Mouse (Mus musculus) R1 (cell line): ENCODE data around the gene S100a10.
"Not testable (repeated sequence)": the region's sequence is repeated elsewhere in the genome, so short reads cannot be mapped to it uniquely, and the experiment has no call there.

Experiments used
- DNase-seq: peaks from one replicate; pipeline ENCODE4 v3.0.0-alpha.2; 2018; ENCODE audit warnings: low read depth, low spot score

S100a10 gene

DNA sequence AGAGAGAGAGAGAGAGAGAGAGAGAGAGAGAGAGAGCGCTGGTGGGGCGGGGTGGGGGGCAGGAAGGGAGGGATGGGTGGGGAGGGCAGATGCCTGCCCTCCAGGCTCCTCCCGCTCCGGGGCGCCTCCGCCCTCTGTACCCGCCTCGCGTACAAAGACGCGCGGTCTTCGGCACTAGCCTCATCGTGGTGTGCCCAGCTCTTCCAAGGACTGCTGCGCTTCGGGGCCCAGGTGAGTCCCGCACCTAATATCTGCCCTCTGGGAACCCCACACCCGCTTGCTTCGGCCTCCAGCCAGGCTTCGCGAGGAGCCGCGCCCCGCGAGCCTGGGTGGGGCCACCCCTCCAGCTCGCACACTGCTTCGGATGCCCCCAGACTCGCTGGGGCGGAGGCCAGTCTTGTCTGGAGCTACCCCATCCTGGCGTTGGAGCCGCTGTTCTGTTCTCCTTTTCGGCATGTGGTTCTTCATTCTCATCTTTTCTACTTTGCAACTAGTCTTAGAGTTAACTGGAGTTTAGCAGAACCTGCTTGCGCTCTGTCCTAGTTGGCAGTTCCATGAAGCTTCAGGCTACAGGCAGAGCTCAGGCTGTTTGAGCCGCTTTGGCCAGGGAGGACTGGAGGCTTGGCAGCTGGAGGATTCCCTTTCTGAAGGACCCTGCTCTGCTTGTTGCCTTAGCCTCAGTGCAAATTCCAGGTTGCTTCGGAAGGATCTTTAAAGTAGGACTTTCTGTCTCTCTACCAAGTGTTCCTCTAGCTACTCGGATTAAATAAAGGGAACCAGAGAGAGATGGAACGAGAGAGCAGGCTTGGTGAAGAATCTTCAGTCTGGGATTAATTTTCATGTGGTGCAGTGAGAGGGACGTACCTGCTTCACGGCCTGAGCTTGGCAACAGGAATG, at the start of gene S100a10:
S100a10 (plus strand) TSS at position 100 of the 897 bp plus-strand sequence.
- peak; percentile 57 for DNase-seq

DNA sequence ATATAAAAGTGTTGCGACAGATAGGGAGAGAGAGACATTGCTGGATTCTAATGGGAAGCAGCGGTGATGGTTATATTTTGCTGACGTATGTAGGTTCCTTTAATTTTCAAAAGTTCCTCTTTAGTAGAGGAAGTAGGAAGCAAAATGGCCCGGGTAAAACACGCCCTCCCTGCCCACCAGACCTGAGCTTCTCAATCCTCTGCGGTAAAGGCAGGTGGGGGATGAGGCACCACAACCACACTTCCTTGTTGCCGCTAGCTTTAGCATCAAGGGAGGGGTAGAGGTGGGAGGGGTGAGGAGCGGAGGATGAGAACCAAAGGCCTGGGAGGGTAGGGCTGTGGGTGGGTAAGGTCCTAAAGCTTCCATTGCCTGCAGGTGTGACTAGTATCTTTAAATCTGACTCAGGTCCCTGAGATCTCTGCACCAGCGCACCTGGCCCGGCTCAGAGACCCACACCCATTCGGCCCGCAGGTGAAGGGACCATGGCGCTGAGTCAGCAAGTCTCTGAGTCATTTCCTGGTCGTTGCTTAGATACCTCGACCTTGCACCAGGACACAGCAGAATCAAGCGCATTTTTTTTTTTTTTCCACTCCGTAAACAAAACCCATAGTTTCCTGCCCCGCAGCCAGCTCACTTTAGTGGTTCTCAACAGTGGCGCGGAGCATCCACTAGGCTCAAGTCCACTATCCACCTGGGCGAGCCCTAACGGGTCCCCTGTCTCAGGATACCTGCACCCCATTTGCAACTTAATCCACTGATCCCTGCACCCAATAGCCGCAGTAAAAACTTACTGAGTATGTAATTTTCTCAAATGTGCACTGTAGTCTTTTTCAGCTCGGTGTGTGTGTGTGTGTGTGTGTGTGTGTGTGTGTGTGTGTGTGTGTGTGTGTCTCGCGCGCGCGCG, 48.7 kb upstream of the S100a10 start:
- DNase-seq: peak; percentile 74

DNA sequence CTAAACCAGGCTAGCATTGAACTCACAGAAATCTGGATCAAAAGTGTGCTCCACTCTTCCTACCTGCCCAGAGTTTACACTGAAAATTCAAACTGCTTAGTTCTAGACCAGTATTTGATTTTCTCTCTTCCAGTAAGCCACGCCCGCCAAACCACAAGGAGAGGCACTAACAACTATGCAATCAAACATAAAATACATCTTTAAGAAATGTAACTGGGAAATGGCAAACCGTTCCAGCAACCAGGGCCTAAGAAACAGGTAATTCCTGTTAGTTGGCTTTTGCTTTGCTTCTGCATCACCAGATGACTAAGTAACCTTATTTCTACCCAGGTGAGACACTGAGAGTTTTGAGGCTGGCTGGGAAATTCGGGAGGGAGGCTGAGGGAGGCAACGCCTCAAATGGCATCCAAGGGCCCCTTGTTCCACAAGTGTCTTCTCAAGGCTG, 48.0 kb upstream of the S100a10 start:
- no peak for DNase-seq

DNA sequence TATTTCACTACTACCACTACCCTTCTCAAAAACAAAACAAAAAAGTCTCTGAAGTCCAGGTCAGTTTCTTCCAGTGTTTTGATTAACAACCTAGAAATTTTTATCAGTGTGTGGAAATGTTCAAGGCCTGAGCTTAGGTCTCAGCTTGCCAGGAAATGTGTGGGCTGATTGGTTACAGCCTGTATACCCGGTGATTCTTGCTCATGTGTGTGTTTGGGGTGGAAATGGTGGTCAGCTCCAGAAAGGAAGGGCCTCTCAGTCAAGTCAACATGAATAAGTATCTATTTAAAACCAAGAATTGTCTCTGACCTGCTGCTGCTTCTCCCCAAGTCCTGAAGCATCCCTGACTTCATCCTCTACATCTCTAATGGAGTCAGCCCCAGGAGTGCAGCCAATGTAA, 45.6 kb upstream of the S100a10 start:
- no peak for DNase-seq

DNA sequence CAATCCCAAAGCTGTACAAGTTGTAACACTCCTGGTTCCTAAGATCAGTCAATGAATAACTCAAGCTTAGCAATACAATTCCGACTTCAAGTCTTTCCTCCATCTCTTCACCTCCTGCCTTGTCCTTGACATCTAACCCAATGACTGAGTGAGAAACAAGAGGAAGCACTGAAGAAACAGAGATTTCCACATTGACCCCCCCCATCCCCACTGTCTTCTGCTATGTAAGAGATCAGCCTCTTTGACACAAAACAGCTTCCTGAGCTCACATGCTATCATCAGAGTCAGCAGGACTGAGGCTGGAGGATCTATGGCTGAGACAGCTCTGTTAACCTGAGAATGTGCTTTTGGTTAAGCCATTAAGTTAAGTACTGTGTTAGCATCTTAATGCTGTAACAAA, 43.8 kb upstream of the S100a10 start:
- DNase-seq: no peak

DNA sequence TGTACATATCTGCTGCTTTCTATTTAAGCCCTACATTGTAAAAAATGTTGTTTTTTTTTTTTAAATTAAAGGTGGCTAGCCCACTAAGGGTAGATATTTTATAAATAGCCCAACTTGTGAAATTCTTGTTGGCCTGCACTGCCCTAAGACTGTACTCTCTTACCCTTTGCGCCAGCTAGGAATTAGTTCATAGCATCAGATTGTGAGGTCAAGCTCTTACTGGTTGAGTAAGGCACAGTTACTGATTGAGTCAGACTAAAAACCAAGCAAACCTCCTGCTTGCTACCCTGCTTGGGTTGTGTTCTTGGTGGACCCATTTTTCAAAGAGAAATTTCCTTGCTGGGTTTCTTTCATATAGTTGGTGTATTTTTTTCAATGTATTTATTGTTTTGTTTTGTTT, 43.1 kb upstream of the S100a10 start:
- no peak for DNase-seq

DNA sequence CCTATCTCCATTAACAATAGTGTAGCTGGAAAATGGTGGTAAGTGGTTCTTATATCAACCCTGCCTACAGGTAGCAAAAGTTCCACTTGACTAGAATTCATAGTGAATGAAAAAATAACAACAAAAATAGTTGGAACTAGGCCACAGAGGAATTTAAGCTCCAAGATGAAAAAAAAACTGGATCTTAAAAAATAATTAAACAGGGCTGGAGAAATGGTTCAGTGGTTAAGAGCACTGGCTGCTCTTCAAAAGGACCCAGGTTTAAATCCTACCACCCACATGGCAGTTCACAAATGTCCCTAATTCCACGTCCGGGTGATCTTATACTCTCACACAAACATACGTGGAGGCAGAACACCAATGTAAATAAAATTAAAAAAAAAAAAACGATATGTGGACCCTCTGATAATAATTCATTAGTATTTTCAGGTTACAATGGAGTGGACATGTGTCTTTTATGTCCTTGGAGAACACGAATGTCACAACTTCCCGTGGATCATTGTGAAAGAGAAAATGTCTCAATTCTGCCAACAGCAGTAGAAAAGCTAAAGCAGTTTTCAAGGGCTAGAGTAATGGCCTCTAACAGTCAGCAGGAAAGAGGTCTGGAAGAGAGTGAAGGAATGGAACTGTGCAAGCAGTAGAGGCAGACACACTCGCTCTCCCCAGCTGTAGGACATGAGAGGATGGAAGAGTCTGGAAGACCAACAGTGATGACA, 42.3 kb upstream of the S100a10 start:
- no peak for DNase-seq

DNA sequence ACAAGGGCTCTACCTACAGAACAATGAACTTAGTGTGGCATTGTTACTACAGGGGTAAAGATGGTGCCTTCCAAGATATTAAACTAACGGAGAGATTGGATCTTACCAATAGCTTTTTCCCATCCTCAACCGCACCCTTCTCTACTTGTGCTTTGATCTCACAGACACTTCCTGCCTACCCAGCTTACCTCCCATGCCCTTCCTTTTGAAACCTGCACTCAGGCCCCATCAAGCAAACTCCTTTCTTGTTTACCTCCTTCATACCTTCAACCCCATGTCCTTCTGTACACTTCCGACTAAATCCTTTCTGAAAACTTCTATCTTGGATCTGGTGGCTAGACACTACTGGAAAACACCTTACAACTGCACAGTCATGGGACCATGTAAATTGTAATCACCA, 40.3 kb upstream of the S100a10 start:
- no peak for DNase-seq

DNA sequence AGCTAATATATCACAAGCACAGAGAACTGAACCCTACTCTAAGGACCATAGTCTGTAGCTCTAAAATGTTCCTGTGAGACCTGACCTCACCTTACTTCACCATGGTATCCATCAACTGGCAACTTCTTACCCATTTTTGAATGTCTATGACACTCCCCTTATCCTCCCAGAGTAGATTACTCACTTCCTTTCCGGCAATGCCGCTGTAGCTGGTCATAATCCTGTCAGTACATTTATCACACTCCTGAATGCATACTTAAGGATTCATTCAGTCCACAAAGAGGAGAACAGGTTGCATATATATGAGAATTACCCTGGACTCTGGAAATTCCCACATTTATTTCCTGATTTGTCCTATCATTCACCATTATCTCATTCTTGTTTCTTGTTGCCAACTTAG, 37.5 kb upstream of the S100a10 start:
- DNase-seq: no peak

DNA sequence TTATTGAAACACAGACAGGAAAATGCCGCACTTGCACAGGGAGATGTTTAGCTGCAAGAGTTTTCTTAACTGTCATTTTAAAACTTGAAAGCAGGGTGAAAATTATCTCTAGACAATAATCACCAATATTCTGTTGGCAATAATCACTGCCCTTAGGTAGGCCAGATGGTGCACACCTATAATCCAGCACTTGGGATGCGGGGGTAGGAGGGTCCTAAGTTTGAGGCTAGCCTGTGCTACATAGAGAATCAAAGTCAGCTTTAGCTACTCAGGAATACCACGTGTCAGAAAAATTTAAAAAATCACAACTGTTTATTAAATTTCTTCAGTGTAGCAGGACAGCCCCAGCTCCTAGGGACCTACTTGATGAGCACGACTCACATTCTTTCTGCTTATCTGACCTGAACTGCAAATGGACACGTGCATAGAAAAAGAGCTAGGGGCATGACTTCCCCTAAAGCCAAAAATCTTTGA, 35.0 kb upstream of the S100a10 start:
- DNase-seq: no peak

DNA sequence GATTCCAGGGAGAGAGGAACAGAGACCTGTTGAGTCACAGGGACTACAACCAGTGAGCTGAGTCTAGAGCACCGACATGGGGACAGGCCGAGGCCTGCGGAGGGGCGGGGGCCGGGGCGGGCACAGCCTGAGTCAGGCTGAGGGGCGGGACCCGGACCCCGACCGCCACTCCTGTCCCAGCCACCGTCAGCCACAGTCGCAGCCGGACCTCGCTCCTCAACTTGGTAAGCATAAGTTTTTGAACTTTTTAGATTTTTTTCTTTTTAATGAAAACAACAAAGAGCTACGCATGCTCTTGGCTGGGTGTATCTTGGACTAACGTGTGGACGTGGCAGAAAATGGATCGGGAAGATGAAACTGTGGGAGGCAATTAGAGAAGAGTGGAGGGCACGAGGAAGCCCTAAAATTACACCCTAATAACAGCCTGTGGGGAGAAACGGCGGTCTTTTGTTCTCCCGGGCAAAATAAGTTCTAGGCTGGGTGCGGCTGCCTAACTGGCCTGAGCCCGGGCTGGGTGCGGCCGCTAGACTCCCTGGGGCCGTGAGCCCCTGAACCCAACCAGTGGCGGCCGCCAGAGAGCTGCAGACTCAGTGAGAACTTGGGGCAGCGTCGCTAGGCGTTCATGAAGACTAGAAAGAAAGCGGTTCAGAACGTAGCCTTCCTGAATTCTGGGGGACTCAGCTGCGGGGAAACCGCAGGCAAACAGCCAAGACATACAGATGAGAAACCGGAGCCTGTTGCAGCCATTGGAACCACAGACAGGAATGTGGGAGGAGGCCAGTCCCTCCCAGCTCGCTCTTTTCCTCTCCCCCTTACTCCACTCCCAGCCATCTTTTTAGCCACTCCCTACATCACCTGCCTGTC, 34.3 kb upstream of the S100a10 start, which contains the start of gene S100a11:
S100a11 (plus strand) TSS at position 159 of the 864 bp plus-strand sequence.
- peak; percentile 81 for DNase-seq

DNA sequence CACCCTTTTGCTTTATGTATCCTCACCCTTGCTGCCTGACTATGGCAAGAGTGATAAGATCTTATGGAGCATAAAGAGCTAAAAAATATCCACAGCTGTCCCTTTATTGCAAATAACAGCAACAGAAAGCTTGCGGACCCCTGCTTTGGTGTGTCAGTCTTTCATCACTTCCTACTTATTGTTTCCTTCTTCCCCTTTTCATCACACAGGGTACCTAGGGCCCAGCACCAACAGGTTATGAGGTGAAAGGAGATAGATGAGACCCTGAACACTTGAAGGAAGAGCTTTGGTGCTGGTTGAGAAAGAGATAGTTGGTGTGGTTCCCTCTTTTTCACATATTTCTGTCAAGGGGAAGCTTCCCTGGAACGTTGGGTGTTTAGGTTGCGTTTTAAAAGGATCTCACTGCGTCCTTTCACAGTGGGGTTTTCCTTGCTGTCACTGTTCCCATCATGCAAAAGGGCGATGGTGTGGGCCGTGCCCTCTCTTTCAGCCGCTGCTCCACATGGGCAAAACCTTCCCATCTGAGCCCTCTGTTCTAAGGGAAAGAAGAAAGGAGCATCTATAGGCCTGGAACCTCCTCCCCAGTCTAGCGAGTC, 33.3 kb upstream of the S100a10 start:
- no peak for DNase-seq

DNA sequence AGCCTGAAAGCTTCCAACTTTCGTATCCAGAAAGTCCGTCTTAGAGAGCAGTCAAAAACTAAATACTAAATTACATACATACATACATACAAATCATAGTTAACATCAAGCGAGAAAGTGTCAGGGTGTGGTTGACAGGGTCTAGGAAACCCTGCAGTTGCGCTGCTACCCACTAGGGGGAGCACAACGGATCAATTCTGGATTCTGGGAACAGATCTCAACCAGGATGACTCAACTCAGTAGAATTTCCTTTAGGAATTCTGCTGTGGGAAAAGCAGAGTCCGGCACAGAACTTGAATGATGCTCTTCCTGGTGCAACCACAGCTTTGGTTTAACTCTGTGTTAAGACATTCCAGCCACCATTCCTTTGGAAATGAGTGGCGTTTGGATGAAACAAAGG, 32.3 kb upstream of the S100a10 start:
- DNase-seq: peak; percentile 84

DNA sequence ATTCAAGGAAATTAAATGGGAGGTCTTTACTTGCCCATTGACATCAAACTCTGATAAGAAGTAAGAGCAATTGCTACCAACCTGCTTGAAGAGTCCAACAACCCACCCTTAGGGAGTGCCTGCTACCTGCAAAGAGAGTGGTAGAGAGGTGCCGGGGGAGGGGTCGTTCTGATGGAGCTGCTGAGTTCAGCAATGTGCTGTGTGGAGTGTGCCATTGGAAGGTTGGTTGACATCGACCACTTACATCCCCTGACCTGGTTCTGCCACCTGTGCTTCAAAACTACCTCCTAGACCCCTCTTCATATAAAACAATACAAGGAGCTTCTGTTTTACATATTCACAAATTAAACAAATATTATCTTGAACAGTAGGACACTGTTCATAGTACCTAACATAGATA, 27.6 kb upstream of the S100a10 start:
- DNase-seq: no peak

DNA sequence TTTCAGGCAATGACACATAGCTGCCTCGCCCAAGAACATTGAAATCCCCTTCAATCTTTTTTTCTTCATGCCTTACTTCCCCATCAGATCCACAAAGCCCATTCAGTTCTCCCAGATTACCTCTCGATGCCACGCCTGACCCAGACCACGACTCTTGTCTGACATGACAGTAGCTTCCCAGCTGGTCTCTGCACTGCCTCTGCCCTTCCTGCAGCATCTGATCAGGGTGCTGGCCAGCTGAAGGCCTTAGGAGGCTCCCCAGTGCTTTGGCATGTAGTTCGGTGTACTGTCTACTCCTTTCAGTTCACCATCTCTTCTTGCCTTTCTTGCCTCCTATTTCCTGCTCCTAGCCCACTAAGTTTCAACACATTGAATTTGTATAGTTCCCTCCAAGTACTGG, 26.1 kb upstream of the S100a10 start:
- DNase-seq: no peak

DNA sequence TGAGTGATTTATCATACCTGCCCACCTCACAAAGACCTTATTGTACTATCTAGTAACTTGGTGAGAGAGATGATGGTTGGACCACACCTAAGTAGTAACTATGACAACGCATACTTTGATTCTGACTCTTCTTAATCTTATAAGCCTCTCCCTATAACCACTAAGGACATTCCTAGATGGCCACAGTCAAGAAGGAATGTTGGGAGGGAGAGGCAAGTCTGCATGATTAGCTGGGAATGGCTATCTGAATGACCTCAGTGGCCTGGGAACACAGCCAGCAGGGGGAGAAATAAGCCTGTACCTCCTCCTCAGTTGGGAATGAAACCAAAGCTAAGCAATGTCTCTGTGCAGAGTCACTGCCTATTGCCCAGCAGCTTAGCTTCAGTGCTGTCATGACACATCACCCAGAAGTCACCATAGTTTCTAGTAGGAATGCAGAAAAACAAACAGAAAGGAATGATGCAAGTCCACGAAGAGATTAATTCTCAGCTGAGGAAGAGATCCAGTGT, 17.8 kb upstream of the S100a10 start:
- DNase-seq: peak; percentile 40

DNA sequence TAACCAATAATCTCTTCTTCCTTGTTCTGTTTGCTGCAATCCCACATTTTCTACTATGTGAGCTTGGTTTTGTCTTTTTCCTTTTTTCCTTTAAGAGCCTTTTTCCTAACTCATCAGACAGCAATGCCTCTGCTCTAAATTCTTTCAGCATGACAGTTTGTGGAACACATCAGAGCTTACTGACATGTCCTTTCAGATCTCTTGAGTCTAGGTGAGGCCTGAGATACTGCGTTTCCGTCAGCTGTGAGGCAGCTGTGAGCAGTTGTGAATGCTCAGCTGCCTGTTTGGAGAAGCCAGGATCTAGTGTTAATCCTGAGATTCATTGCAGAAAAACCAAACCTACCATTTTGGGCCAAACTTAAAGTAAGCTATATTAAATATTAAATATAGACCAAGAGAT, 16.4 kb upstream of the S100a10 start:
- DNase-seq: no peak

DNA sequence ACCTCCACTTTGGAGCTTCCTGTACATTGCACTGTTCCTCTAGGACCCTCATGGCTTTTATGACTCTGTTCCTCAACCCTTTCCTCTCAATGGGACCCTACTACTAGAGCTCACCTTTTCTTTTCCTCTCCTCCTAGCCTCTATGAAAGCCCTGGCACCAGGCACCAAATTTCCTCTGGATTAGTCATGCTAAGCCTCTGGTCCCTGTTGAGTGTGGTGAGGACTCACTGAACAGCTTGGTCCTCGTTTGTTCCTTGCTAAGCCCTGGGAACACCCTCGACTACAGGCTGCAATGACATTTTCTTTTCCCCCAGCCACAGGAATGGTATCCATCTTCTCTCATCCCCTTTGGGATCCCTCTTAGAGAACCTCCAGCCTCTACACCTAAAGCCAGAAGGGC, 13.4 kb upstream of the S100a10 start:
- DNase-seq: no peak

DNA sequence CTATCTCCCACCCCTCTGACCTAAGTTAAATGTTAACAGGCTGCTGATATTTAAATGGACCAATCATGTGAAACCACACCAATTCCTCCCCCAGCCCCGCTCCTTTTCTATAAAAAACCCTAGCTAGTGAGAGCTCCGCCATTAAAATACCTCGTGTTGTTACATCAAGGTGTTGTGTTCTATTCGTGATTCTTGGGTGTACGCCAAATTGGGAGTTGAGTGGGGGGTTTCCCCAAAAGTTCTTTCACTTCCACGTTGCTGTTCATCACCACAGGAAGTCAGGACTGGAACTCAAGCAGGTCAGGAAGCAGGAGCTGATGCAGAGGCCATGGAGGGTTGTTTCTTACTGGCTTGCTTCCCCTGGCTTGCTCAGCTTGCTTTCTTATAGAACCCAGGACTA, 10.7 kb upstream of the S100a10 start:
- DNase-seq: not testable (repeated sequence)

DNA sequence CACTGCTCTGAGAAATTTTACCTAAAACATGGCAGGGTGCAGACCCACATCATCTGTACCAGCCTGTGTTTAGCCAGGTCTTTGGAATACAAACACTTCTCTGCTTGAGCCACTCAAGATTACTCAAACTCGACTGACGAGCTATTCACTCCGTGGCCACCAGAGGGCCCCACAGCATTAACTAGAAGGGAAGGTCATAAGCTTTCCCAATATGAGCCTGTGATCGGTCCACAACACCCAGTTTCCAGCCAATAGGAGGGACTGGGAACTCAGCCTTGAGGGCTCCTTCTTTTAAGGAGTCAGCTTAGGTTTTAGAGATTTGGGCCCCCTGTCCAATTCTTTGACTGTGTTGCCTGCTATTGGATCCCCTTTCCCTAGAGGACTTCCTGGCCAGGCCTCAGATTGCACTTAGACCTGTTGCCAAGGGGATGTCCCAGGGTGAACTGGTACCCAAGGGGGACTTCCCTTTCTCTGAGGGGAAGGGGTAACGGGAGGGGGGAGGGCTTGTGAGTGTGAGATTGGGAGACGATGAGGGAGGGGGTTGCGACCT, 7.7 kb upstream of the S100a10 start:
- peak; percentile 90 for DNase-seq
